Mouse (Mus musculus) R1 (cell line): ENCODE measurements around the gene Dera.

Experiments
- DNase-seq: peaks from one replicate; pipeline ENCODE4 v3.0.0-alpha.2; 2018; ENCODE audit warnings: low read depth, low spot score

Dera gene

DNA sequence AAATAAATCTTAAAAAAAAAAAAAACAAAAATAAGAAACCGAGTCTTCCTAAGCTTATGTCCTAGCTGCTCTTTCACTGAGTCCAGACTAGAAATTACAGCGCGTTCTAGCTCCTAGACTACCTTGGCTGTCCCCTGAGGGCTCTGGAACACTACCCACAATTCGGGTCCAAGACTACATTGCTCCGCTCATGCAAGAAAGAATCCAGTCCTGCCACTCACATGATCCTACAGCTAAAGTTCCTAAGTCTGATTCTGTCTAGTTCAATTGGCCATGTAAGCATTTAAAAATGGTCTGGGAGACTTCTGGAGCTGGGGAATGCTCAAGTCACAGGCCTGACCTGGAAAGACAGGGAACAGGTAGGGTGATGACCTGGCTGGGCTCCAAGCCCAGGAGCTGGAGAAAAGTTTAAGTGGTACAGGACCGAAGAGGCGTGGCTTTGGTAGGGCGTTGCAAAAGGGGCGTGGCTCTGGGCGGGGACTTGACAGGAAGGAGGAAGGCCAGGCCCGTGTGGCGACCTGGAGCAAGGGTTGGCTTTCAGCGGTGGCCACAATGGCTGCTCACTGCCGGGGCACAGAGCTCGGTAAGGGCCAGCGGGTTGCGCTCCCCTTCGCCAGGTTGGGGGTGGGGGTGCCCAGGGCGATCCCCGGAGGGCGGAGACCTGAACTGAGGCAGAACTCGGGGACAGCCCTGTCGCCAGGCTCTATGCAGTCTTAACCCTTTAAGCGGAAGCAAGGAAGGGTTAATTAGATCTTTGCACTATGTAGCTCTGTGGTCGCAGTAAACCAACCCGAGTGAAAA lies at the start of gene Dera:
Dera (plus strand) TSS at position 491 of the 801 bp plus-strand sequence.
- DNase-seq: peak; percentile 92

DNA sequence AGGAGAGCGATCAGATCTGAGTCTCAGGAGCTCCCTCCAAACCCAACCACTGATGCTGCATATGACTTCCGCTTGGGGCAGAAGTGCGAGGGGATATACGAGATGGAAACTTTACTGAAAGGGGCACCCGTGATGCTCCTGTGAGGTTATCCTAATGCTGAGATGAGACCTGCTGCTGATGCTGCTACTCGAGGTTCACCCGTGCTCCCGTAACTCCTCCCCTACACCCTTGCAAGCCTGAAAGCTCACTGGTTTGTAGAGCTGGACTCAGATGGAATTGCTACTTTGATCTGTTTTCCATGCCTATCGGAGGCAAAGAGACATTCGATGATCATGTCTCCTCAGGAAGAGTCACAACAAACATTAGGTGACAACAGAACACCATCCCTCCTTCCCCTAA lies 48.1 kb upstream of the Dera start:
- peak; percentile 61 for DNase-seq

DNA sequence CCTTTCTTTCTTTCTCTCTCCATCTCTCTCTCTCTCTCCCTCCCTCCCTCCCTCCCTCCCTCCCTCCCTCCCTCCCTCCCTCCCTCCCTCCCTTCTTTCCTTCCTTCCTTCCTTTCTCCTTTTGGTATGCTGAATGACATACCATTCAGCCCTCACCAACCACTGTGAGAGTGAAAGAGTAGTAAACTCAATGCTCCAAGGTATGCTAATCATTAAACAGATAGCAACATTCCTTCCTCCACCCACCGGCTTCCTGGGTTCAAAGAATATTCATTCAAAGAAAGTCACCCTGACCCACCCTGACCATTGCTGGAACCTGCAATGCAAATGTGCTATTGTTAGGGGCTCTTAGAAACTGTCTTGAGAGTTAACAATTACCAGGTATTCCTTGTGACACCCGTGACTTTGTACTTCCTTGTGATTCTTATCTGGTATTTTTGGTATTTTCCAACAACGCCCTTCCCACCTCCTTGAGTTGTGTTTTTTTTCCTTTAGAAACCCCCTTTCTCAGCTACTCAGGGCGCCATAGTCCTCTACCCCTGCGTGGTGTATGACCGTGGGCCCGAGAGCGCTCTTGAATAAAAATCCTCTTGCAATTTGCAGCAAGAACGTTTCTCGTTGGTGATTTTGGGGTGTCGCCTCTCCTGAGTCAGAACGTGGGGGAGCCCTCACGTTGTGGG lies 45.5 kb upstream of the Dera start:
- peak; percentile 81 for DNase-seq

DNA sequence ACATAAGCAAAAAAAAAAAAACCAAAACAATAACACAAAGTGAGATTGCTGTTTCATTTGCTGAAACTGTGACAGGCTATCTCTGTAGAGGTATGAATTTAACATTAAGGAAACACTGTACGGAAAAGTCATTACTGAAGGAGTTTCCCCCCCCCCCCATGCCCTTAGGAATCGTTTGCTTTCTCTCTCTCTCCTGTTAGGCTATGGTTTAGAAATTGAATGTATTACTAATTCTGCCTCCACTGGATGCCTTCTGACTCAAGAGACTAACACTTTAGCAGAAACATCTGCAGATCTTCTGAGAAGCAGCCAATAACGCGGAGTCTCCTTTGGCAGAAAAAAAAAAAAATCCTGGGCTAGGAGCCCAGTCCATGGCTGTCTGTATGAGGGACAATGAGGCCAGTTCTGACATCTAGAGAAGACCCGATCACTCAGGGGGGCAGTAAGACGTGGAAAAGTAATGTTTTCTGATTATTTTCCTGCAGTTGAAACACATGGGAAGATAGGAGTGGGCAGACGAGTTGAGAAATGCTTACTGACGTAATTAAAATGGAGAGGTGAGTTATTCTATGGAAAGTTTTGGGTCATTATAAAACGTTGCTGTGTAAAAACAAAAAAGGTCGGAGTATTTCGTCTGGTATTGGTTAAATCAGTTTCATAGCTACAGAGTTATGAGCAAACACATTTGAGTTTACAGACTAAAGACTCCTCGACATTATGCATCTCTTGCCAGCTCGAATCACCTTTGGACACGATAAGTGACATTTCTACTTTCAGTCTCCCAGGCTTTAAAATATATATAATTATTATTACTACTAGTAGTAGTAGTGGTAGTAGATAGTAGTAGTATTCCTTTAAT lies 43.9 kb upstream of the Dera start:
- no peak for DNase-seq

DNA sequence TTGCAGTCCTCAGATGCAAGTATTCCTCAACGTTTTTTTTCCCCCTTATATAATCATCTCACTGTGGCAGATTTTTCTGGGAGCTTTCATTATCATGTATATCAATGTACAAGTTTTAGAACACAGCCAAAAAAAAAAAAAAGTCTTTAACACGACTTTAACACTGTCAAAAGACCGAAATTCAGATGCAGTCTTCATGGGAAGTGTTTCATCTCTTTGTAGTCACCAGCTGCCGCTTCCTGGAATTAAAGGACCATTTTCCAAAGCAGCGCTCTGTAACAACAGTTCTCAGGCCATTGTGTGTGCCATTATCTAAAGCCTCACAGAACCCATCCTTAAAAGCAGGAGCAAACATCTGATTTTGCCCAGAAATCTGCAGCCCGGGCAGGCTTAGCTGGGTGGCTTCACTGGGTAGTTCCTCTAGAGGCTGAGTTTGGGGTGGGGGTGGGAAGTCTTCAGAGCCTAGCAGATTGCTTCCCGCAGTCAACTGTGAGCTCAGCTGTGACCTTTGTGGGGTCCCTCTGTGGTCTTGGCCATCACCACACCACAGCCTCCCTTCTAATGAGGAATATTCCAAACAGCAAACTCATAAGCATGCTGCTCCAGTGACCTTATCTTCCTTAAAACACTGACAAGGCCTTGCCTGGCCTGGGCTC lies 41.6 kb upstream of the Dera start:
- DNase-seq: peak; percentile 21

DNA sequence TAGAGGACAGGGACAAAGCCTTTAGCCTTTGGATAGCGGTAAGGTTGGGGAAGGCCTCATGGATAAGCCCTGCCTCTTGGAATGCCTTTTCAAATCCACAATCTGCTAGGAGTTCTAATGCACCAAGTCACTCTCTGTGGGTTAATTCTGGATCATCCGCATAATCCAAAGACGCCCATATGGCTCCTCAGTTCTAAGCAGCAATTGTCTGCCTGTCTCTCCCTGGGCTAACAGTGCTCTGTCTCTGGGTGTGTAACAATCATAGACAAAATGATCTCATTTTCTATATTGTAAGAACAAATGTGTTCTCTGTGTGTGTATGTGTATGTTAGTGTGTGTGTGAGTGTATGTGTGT lies 41.1 kb upstream of the Dera start:
- DNase-seq: no peak

DNA sequence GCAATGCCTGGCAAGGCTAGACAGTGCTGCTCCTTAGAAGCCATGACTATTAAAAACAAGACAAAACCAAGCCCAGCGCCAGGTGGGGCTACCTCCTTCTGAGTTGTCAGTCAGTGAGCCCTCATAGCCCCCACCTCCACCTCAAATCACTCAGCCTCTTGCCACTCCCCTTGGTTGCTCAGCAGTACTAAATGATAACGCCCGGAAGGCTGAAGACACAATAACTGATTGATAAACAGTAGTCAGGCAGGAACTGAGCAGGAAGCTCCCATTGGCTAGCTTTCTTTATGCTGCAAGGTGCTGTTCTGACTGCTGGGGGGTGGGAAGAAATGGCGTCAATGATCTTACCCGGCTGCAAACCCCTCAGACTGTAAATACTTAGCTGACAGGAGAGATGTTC lies 37.5 kb upstream of the Dera start:
- no peak for DNase-seq

DNA sequence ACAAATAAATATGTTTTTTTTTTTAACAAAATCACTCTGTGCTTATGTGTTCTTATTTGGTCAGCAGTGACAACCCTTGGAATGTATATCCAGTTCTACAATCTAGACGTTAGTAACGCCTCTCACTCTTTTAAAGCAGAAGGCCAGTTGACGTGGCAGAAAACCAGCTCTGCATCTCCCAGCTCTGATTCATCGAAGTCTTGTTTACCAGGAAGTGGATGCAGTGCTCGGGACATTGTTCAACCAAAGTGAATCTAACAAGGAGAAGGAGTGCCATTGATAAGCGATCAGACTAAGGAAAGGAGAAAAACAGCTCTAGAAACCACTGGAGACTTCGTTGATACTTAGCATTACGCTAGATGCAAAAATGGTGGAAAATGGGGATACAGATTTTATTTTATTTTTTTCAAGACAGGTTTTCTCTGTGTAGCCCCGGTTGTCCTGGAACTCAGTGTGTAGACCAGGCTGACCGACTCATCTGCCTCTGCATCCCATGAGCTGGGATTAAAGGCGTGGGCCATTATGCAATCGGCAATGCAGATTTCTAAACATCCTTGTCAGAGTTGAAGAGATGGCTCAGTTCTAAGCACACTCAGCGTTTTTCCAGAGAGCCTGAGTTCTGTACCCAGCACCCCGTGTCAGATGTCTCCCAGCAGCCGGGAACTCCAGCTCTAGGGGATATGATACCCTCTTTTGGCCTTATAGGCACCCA lies 32.0 kb upstream of the Dera start:
- DNase-seq: peak; percentile 57

DNA sequence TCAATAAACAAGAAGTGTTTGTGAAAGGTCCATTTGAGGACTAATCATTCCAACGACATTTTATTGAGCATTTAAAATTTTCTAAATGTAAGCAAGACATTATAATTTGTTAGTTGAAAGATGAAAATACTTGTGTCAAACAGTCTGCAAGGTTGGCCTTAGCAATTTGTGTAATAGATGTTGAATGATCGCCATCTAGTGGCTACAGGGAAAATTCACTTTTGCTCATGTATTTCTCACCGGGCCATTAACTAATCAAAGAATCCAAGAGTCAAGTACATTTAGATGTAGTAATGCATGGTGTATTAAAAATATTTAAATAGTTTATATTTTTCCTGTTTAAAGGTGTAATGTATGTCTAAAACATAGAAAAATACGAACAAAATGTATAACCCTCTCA lies 30.4 kb upstream of the Dera start:
- DNase-seq: peak; percentile 82

DNA sequence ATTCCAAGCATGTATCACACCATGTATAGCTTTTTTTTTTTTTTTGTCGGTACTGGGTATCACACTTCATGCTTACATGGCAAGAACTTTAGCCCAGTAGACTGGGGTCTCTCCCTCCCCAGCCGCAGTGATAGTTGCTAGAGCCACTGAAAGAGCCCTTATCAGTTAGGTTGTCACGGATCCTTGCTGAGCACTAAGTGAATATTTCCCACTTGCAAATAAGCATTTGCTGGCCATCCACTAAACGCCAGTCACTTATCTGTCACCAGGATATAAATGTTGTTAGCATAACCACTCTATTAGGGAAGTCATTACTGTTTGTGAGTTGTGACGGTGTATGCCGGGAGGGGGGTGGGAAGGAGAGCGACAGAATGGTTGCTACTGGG lies 19.9 kb upstream of the Dera start:
- no peak for DNase-seq

DNA sequence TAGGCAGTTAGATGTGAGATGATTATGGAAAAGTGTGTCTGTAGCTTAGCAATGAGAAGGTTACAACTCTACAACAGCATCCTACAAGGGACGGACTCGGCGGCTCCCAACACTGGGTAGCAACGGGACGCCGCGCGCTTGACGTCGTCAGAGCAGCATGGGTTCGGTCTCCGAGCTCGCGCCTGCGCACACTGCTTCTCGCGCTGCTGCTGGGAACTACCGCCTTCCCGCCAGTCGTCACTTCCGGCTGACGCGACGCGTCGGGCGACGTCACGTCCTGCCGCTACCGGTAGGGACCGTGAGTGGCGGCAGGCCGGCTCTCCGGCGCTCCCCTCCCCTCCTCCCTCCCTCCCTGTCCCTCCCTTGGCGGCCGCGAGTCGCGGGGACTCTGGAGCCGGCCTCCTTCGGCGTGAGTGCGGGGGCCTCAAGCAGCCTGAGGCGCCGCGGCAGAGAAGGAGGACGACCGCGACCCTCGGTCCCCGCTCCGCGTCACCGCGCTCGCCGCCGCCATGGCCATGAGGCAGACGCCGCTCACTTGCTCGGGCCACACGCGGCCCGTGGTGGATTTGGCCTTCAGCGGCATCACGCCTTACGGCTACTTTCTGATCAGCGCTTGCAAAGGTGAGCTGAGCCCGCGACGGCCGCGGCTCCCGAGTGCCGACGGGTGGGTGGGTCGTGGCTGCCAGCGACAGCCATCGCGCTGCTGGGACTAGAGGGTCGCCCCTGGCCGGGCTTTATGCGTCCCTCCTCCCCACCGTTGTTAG lies 19.3 kb upstream of the Dera start, which contains the start of gene Strap:
Strap (plus strand) TSS at position 233 of the 764 bp plus-strand sequence.
- DNase-seq: peak; percentile 91

DNA sequence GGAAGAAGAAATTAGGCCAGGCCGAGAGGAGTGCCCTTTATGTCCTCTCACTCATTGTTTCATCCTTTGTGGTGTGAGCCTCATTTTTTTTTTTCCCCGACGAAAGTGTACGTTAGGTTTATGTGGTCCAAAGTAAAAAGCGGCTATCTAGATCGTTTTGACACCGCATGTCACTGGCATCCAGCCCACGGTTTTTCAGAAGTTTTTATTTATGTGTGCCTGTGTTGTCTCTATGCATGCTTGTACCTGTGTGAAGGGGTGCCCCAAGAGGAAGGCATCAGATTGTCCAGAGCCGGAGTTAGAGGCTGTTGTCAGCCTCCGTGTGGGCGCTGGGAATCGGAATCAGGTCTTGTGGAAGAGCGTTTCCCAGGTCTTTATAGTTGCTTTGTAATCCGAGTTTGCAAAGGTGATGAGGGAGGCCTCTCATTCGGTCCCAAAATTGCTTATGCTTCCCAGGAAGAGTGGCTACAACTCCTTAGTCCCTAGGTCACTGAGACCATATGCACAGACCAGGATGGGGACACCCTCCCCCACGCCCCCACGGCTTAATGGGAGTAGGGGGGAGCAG lies 18.6 kb upstream of the Dera start:
- no peak for DNase-seq

DNA sequence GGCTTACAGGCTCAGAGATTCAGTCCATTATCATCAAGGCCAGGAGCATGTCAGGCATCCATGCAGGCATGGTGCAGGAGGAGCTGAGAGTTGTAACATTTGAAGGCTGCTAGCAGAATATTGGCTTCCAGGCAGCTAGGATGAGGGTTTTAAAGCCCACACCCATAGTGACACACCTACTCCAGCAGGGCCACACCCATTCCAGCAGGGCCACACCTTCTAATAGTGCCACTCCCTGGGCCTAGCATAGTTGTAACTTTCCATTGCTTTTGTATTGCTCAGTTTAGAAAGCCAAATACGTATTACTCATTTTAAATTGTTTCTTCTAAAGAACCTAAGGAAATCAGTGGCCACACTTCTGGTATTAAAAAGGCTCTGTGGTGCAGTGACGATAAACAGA lies 13.4 kb upstream of the Dera start:
- DNase-seq: no peak

DNA sequence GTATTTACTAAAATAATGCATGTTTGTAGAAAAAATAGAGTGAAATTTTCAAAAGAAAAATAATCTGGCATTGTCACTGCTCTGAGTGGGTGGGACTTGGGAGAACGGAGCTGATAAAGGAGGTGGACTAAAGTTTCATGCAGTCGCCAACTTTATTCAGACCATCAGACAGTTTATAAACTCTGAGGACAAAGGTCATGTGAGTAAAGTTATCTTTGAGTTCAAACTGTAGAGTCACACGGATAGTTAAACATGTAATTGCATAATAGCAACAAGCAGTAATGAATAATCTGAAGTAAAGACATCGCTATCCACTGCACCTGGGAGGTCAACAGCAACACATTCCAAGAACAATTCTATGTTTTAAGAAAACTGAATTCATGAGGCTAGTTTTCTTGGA lies 9.6 kb upstream of the Dera start:
- DNase-seq: no peak

DNA sequence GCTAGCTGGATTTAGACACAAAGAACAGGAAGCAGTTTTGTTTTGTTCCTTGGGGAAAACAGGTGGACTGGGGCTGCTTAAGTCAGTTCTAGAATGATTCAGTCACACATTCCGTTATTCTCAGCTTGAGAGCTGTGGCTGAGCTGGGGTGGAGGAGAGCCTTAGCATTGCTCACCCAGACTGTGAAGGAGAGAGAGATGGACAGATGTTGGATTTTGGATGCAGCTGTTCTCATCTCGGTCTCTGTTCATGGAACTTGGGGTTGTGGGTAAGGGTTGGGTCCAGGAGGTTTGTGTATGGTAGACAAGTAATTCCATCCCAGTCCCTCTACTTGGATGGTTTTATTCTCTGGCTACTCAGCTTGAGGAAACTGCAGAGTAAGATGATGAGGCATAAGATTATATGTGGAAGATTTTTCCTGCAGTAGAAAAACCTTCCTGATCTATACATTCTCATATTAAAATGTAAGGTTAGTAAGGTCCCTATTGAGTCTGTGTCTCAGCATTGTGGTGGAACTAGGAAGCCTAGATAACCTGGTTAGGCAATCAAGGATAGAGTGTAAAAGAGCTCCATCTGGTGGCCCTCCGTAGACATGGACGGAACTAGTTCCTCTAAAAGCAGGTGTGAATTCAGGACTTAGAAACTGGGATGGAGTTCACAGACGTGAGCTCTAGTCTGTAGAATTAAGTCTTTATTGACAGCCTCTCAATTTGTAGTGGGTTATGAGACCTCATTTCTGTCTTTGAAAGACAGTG lies 7.0 kb upstream of the Dera start:
- DNase-seq: peak; percentile 64

DNA sequence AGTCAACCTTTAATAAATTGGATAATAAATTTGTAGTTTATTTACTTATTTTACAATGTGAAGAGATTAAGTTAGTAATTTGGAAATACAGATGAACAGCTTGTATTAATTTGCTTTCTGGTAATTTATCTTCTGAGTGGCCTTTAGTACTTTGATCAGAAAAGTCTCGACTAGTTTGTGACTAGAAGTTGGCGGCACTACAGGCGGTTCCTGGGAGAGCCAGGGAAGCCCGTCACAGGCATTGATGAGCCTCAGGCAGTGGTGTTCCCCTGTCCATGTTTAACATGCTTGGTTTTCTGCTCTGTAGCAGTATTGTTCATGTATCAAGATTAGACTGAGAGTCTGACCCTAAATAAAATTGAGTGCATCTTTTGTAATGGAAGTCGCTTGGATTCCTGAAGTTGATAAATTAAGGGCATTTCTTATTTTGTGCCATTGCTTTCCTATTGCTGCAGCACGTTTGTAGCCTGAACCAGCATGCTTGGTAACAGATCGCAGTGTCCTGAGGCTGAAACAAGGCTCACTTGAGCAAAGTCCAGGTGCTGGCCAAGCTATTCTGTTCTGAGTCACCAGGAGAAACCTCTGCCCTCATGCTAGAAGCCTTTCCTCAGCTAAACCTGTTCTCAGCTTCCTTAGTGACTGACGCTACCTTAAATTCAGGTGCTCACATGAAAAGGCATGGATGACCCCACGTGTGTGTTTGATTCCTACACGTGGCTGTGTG lies 2.6 kb upstream of the Dera start:
- no peak for DNase-seq

DNA sequence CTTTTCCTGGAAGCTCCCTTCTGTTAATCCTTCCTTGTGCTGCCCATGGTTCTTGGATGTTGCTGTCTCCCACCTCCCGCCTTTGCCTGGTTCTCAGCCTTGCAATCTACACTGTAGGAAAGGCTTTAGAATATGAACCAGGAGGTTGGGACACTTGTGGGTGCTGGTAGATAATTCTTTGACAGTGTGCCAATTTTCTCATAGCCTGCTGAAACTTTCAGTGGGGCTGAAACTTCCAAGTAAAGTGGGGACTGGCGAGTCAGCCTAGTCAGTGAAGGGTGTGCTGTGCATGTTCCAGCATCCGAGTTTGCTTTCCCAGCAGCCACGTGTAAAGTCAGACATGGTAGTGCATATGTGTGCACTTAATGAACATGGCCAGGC lies 2.1 kb upstream of the Dera start:
- DNase-seq: no peak

DNA sequence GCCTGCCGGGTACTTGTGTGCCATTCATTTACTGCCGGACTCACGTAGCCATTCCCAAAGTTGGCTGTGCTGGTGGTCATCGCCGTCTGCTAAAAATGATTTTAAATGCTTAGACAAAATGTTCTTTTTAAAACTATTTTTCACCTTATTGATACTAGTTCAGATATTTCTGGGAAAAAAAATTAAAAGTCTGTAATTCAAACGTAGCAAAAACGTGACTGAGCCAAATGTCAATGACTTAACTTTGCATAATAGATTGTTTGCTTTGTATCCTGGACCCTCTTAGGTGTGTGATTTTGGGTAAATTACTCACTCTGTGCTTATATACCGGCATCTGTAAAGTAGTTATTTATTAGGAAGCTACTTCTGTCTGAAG lies 499 bp downstream of the Dera start:
- DNase-seq: no peak

DNA sequence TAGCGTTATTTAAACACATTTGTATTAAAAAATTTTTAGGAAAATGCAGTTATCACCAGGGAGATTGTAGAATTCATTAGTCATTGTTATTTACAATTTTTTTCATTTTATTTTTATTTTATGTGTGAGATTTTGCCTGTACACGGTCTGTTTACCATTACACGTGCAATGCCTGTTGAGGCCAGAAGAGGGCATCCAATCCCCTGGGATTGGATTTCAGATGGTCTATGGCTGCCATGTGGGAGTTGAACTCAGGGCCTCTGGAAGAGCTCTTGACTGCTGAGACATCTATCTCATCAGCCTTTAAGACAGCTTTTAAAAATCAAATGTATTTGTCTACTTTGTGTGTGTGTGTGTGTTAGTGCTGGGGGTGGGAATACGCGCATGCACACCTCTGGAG lies 2.0 kb downstream of the Dera start:
- DNase-seq: peak; percentile 68
